Mouse (Mus musculus): ENCODE results near the gene Foxj3.
"Not testable (repeated sequence)": the region's sequence is repeated elsewhere in the genome, so short reads cannot be mapped to it uniquely, and the experiment has no call there.

Gene Foxj3

GRCm38 (mm10) chr4:119536615-119537014 is at the start of gene Foxj3:
Gene Foxj3, plus strand, starts transcription at chr4:119537004.
- in situ Hi-C loops (cut with MboI; ENCODE audit: low pct_unique_long_range_greater_than_20kb in 1 of 2, low sequenced_read_pairs in 2 of 2, unreplicated experiment in 1 of 2): not testable (repeated sequence)

DNA sequence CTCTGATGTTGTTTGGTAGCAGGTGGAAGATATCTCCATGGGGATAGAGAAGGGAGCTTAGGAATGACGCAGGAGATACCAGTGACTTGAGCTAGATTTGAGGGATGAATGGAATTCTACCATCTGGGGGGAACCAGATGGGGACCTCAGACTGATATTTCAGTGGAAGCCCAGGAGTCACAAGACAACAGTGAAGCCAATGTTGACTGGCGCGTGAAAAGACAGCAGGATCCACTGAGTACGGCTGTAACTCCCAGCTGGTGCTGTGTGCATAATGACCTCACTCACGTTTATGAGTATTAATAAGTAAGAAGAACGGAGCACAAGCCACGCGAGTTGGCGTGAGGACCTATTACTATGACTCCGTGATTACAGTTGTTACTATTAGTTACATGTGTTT is 47.1 kb upstream of the Foxj3 start:
- in situ Hi-C loops (cut with MboI; ENCODE audit: low pct_unique_long_range_greater_than_20kb in 1 of 2, low sequenced_read_pairs in 2 of 2, unreplicated experiment in 1 of 2): no loop called here

- in situ Hi-C loops (cut with MboI; ENCODE audit: low pct_unique_long_range_greater_than_20kb in 1 of 2, low sequenced_read_pairs in 2 of 2, unreplicated experiment in 1 of 2): no loop called here
Observed at GRCm38 (mm10) chr4:119490806-119491205, 46.0 kb upstream of the Foxj3 start.

GRCm38 (mm10) chr4:119492291-119492932 is 44.4 kb upstream of the Foxj3 start, which contains the start of gene Rimkla:
Gene Rimkla, minus strand, starts transcription at chr4:119492628.
- in situ Hi-C loops (cut with MboI; ENCODE audit: low pct_unique_long_range_greater_than_20kb in 1 of 2, low sequenced_read_pairs in 2 of 2, unreplicated experiment in 1 of 2): no loop called here

DNA sequence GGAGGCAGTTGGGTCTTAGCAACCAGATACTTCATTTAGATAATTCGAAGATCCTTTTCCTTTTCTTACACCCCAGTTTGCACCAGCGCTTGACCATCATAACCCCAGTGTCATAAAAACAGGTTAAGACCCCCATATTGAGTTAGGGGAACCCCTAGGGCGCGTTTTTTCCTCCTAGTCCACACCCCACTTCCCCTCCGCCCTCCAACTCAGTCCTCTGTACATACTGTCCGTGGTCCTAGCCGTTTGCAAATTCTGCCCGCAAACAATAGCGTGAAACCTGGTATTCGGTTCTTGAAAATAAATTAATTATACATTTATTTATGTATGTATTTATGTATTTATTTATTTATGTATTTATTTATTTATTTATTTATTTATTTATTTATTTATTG is 43.9 kb upstream of the Foxj3 start:
- in situ Hi-C loops (cut with MboI; ENCODE audit: low pct_unique_long_range_greater_than_20kb in 1 of 2, low sequenced_read_pairs in 2 of 2, unreplicated experiment in 1 of 2): no loop called here

GRCm38 (mm10) chr4:119498319-119498848 is 38.4 kb upstream of the Foxj3 start:
- in situ Hi-C loops (cut with MboI; ENCODE audit: low pct_unique_long_range_greater_than_20kb in 1 of 2, low sequenced_read_pairs in 2 of 2, unreplicated experiment in 1 of 2): no loop called here

GRCm38 (mm10) chr4:119511591-119511990 is 25.2 kb upstream of the Foxj3 start:
- in situ Hi-C loops (cut with MboI; ENCODE audit: low pct_unique_long_range_greater_than_20kb in 1 of 2, low sequenced_read_pairs in 2 of 2, unreplicated experiment in 1 of 2): no loop called here

GRCm38 (mm10) chr4:119512731-119513141 is 24.1 kb upstream of the Foxj3 start:
- in situ Hi-C loops (cut with MboI; ENCODE audit: low pct_unique_long_range_greater_than_20kb in 1 of 2, low sequenced_read_pairs in 2 of 2, unreplicated experiment in 1 of 2): no loop called here

DNA sequence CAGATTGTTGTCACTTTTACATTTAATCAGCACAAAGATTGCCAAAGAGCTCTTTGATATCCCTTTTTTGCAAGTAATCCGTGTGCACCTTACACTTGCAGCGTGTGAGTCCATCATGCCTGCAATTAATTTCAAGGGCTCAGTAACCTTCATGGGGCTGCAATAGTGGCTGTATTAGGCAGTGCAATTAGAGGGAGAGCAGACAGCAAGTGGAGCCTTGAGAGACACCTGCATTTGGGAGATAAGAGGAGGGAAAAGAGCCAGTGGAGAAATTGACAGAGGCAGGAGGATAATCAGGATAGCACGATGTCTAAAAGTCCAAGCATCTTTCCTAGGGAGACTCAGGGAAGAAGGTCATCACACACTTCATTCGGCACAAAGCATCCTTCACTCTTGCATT is 13.2 kb upstream of the Foxj3 start:
- in situ Hi-C loops (cut with MboI; ENCODE audit: low pct_unique_long_range_greater_than_20kb in 1 of 2, low sequenced_read_pairs in 2 of 2, unreplicated experiment in 1 of 2): no loop called here

DNA sequence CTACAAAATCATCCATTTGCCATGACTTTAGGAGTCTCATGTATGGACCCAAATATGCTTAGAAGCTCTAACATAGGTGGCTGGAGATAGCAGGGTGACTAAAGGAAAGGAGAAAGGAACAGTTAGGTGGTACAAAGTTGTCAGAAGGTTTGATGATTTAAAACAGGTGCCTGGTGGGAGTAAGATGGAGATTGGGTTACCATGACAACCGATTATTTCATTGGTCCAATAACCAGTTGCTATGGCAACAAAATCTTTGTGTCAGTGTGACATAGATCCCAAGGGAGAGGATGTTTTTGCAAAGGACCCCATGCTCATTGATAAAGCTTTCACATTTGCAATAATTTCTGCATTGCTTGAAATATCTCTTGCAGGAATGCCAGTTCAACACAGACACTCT is 12.8 kb upstream of the Foxj3 start:
- in situ Hi-C loops (cut with MboI; ENCODE audit: low pct_unique_long_range_greater_than_20kb in 1 of 2, low sequenced_read_pairs in 2 of 2, unreplicated experiment in 1 of 2): no loop called here

- in situ Hi-C loops (cut with MboI; ENCODE audit: low pct_unique_long_range_greater_than_20kb in 1 of 2, low sequenced_read_pairs in 2 of 2, unreplicated experiment in 1 of 2): no loop called here
Observed at GRCm38 (mm10) chr4:119524466-119524865, 12.3 kb upstream of the Foxj3 start.

- in situ Hi-C loops (cut with MboI; ENCODE audit: low pct_unique_long_range_greater_than_20kb in 1 of 2, low sequenced_read_pairs in 2 of 2, unreplicated experiment in 1 of 2): no loop called here
Observed at GRCm38 (mm10) chr4:119526329-119526845, 10.4 kb upstream of the Foxj3 start.

DNA sequence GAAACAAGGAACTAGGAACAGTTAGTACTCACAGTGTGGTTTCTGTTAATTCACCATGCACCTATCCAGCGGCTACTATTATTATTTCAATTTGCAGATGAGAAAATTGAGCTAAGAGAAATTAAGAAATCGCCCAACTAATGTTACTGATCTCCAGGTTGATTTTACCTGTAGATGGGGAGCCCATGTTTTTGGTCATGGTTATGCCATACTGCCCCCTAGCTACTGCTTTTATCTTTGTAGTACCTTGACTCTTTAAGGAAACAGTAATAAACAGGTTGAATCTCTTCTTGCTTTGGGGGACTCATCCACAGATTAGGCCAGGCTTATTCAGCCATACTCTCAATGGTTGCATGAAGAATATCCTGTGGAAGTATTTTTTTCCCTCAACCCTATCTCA is 5.0 kb upstream of the Foxj3 start:
- in situ Hi-C loops (cut with MboI; ENCODE audit: low pct_unique_long_range_greater_than_20kb in 1 of 2, low sequenced_read_pairs in 2 of 2, unreplicated experiment in 1 of 2): no loop called here

DNA sequence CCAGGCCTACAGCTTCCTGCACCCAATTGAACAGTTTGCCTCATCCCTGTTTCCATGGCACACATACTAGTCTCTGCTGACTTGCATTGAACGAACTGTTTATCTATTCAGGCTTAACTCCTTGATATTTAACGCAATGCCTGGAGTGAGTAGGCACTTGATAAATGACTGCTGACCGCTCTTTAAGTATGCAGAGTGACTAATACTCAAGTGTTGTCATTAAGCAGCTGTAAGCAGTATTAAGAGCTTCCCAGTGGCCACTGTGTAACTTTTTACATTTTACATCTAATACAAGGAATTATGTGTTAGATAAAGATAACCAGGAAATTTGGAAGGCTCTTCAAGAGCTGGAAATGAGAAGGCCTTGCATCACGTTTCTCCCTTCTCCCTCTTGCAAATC is 1.7 kb upstream of the Foxj3 start:
- in situ Hi-C loops (cut with MboI; ENCODE audit: low pct_unique_long_range_greater_than_20kb in 1 of 2, low sequenced_read_pairs in 2 of 2, unreplicated experiment in 1 of 2): no loop called here

- in situ Hi-C loops (cut with MboI; ENCODE audit: low pct_unique_long_range_greater_than_20kb in 1 of 2, low sequenced_read_pairs in 2 of 2, unreplicated experiment in 1 of 2): no loop called here
Observed at GRCm38 (mm10) chr4:119537436-119537835, 632 bp downstream of the Foxj3 start.

DNA sequence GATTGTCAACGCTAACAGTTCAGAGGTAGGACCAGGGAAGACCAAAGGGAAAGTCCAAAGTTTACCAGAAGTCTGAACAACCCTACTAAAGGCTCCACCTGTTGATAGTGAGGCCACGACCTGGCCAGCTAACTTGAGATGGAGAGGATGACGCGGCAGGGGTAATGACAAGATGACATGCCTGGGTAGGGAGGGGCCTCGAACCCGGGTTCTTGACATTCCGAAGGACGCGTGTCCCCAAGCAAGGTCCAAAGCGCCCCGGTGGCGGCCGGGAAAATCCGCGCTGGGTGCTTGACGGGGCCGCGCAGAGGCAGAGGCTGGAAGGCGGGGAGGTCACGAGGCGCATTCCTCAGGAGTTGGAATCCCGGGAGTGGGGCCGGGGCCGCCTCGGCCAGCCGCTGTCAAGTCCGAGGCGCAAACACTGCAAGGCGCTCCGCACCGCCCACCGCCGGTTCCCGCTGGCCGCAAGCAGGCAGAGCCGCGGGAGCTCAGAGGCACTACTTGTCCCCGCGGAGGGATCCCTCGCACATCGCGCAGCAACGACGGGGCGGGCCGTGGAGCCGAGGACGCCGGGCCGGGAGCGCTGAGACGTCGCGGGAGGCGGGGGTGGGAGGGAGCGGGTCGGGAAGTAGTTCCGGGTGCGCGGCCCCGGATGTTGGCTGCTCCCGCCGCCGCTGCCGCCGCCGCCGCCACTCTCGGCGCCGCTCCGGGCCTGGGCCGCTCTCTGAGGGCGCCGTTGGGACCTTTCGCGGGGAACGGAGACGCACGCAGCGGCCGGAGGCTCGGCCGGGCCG is 2.4 kb downstream of the Foxj3 start, which contains the start of gene Frg2f1:
Frg2f1 (minus strand) TSS at position 499 of the 794 bp plus-strand sequence.
- in situ Hi-C loops (cut with MboI; ENCODE audit: low pct_unique_long_range_greater_than_20kb in 1 of 2, low sequenced_read_pairs in 2 of 2, unreplicated experiment in 1 of 2): no loop called here

- in situ Hi-C loops (cut with MboI; ENCODE audit: low pct_unique_long_range_greater_than_20kb in 1 of 2, low sequenced_read_pairs in 2 of 2, unreplicated experiment in 1 of 2): no loop called here
Observed at GRCm38 (mm10) chr4:119539836-119540532, 3.2 kb downstream of the Foxj3 start.

DNA sequence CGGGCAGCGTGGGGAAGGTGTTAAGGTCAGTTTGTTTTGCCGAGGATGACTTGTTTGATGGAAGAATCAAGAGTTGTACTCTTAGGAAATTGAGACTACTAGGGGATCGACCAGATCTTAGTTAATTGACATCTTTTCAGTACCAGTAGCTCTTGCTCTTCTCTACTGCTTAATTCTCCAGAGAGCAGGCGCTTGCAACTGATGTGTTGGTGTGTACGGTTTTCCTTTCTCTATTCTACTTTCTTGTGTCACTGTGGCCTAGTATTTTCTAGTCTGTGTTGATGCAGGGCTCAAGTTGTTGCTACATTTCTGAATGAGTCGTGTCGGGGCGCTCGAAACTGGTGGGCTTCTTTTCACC is 3.7 kb downstream of the Foxj3 start:
- in situ Hi-C loops (cut with MboI; ENCODE audit: low pct_unique_long_range_greater_than_20kb in 1 of 2, low sequenced_read_pairs in 2 of 2, unreplicated experiment in 1 of 2): no loop called here

DNA sequence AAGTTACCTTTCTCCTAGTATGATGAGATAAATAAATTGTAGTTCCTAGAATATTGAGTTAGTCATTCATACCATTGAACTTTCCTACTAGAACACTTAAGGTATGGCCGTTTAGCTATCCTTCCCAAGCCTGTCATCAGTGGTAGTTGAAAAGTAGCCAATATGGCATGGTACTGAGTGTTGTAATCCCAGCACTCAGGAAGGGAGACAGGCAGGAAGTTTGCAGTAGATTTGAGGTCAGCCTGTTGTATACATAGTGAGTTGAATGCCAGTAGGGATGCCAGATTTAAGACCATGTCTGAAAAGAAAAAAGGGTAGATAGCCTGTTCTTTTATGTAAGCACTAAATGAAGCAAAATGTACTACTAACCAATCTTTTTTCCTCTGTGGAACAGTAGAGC is 14.1 kb downstream of the Foxj3 start:
- in situ Hi-C loops (cut with MboI; ENCODE audit: low pct_unique_long_range_greater_than_20kb in 1 of 2, low sequenced_read_pairs in 2 of 2, unreplicated experiment in 1 of 2): no loop called here

Data from mouse embryonic stem cell (cell line).